Mouse (Mus musculus) myocyte (in vitro differentiated cells): ENCODE results near the gene Mb21d2.

Experiments used
- E2F4 ChIP-seq: IDR thresholded peaks from one replicate; pipeline ENCODE4 v1.6.1; 2011; ENCODE audit warnings: mild to moderate bottlenecking, control low read depth, moderate library complexity; ENCODE audit not compliant: insufficient read depth
- POLR2A ChIP-seq: IDR thresholded peaks from one replicate; pipeline ENCODE4 v1.6.1; 2011; ENCODE audit warnings: low read depth, mild to moderate bottlenecking, control low read depth, moderate library complexity; ENCODE audit not compliant: insufficient read length
- TCF12 ChIP-seq: IDR thresholded peaks from one replicate; pipeline ENCODE4 v1.6.1; 2011; ENCODE audit warnings: mild to moderate bottlenecking, control low read depth; ENCODE audit not compliant: poor library complexity, insufficient read depth, severe bottlenecking
- USF1 ChIP-seq: IDR thresholded peaks from one replicate; pipeline ENCODE4 v1.6.1; 2011; ENCODE audit warnings: low read depth, mild to moderate bottlenecking, control low read depth, moderate library complexity

- TF ChIP-seq TCF12: no peak
- TF ChIP-seq E2F4: no peak
- TF ChIP-seq POLR2A: no peak
- TF ChIP-seq USF1: no peak
Measured at GRCm38 (mm10) chr16:28902620-28903565, 26.6 kb downstream of the Mb21d2 start.
